Mouse (Mus musculus) kidney, postnatal 4 days (tissue): ENCODE measurements around the gene Gucy2e.
A peak's percentile ranks its signal among the peaks of the same experiment; 100 is the strongest.

Experiments
- DNase-seq, 2 experiments: peaks; one replicate each; pipeline ENCODE4 v3.0.0; 2021; ENCODE audit warnings: mixed read lengths in 2 of 2

Gene Gucy2e

GRCm38 (mm10) chr11:69235285-69236060 lies 1.4 kb downstream of the Gucy2e start:
- peak; percentile 79 to 87 for DNase-seq

GRCm38 (mm10) chr11:69233141-69233540 lies 3.7 kb downstream of the Gucy2e start:
- DNase-seq: no peak

GRCm38 (mm10) chr11:69230420-69230819 lies 6.4 kb downstream of the Gucy2e start:
- no peak for DNase-seq

- no peak for DNase-seq
Observed at GRCm38 (mm10) chr11:69225715-69226114, 11.1 kb downstream of the Gucy2e start.

GRCm38 (mm10) chr11:69223101-69223500 lies 13.7 kb downstream of the Gucy2e start:
- no peak for DNase-seq

GRCm38 (mm10) chr11:69221070-69221469 lies 15.8 kb downstream of the Gucy2e start:
- no peak for DNase-seq

- no peak for DNase-seq
Observed at GRCm38 (mm10) chr11:69218661-69219060, 18.2 kb downstream of the Gucy2e start.

- no peak for DNase-seq
Observed at GRCm38 (mm10) chr11:69217411-69217810, 19.4 kb downstream of the Gucy2e start.

- DNase-seq: peak; percentile 31 to 57
Observed at GRCm38 (mm10) chr11:69211431-69211830, 25.4 kb downstream of the Gucy2e start.

GRCm38 (mm10) chr11:69202469-69203230 lies 34.2 kb downstream of the Gucy2e start:
- DNase-seq: no peak

- no peak for DNase-seq
Observed at GRCm38 (mm10) chr11:69200231-69200630, 36.6 kb downstream of the Gucy2e start.

- no peak for DNase-seq
Observed at GRCm38 (mm10) chr11:69199251-69199650, 37.6 kb downstream of the Gucy2e start.

- DNase-seq: no peak
Observed at GRCm38 (mm10) chr11:69197743-69198142, 39.1 kb downstream of the Gucy2e start, which contains the start of gene Alox8. Gene Alox8 (minus strand): TSS chr11:69197843.

- peak; percentile 15 to 25 for DNase-seq
Observed at GRCm38 (mm10) chr11:69197194-69197593, 39.6 kb downstream of the Gucy2e start.

GRCm38 (mm10) chr11:69196766-69197165 lies 40.1 kb downstream of the Gucy2e start:
- peak; percentile 43 to 54 for DNase-seq

- DNase-seq: peak; percentile 60 to 65
Observed at GRCm38 (mm10) chr11:69192840-69193239, 44.0 kb downstream of the Gucy2e start.

- DNase-seq: no peak
Observed at GRCm38 (mm10) chr11:69185936-69186335, 50.9 kb downstream of the Gucy2e start.

GRCm38 (mm10) chr11:69185031-69185430 lies 51.8 kb downstream of the Gucy2e start:
- DNase-seq: no peak

- no peak for DNase-seq
Observed at GRCm38 (mm10) chr11:69180120-69180519, 56.7 kb downstream of the Gucy2e start.

GRCm38 (mm10) chr11:69179512-69179911 lies 57.3 kb downstream of the Gucy2e start:
- no peak for DNase-seq

GRCm38 (mm10) chr11:69178525-69178924 lies 58.3 kb downstream of the Gucy2e start:
- DNase-seq: no peak

GRCm38 (mm10) chr11:69174722-69175121 lies 62.1 kb downstream of the Gucy2e start:
- no peak for DNase-seq

GRCm38 (mm10) chr11:69172606-69173005 lies 64.2 kb downstream of the Gucy2e start:
- DNase-seq: no peak

GRCm38 (mm10) chr11:69171626-69172025 lies 65.2 kb downstream of the Gucy2e start:
- peak; percentile 85 to 88 for DNase-seq
